Mouse (Mus musculus) liver, postnatal 0 days (tissue): ENCODE data around the gene Memo1. TPM values are rescaled to one million over a fixed set of nuclear protein-coding genes. Genes with fewer than 3 reads are reported as not detected.

Source experiments
- ATAC-seq: fragments of 200-750 bp; cut with Nextera tagmentation; 2 replicates; pipeline ENCODE4 v1.8.0; 2017; ENCODE audit warnings: mild to moderate bottlenecking, moderate library complexity
- DNase-seq: peaks from one replicate; pipeline ENCODE4 v3.0.0-alpha.2; 2016
- H3K27ac ChIP-seq: fragments of 300-500 bp; sonication (generic); 2 replicates; pipeline ENCODE4 v1.5.1; 2014; ENCODE audit warnings: antibody characterized with exemption, moderate library complexity, mild to moderate bottlenecking, low read depth
- H3K27me3 ChIP-seq: fragments of 300-500 bp; sonication (generic); 2 replicates; pipeline ENCODE4 v1.6.1; 2014; ENCODE audit warnings: low read length, control low read depth, mixed read lengths; ENCODE audit not compliant: insufficient read depth
- H3K36me3 ChIP-seq: fragments of 300-500 bp; sonication (generic); replicated peaks from 2 replicates; pipeline ENCODE4 v1.6.1; 2014; ENCODE audit warnings: mild to moderate bottlenecking, control low read depth, low read length, moderate library complexity, mixed read lengths; ENCODE audit not compliant: insufficient read depth
- H3K4me1 ChIP-seq: fragments of 300-500 bp; sonication (generic); 2 replicates; pipeline ENCODE4 v1.6.1; 2014; ENCODE audit warnings: antibody characterized with exemption, mild to moderate bottlenecking, control low read depth; ENCODE audit not compliant: insufficient read depth
- H3K4me2 ChIP-seq: fragments of 300-500 bp; sonication (generic); 2 replicates; pipeline ENCODE4 v1.6.1; 2014; ENCODE audit warnings: low read depth, mild to moderate bottlenecking, low read length, moderate library complexity, mixed read lengths
- H3K4me3 ChIP-seq: fragments of 300-500 bp; sonication (generic); 2 replicates; pipeline ENCODE4 v1.5.1; 2014; ENCODE audit warnings: low read depth, low read length
- H3K9ac ChIP-seq: fragments of 300-500 bp; sonication (generic); replicated peaks from 2 replicates; pipeline ENCODE4 v1.6.1; 2014; ENCODE audit warnings: mild to moderate bottlenecking, moderate library complexity
- H3K9me3 ChIP-seq: fragments of 300-500 bp; sonication (generic); 2 replicates; pipeline ENCODE4 v1.6.1; 2016; ENCODE audit warnings: mild to moderate bottlenecking, control low read depth, low read length, mixed read lengths
- CTCF ChIP-seq: sonication (generic); IDR thresholded peaks from 2 replicates; pipeline ENCODE4 v1.5.1; 2016; ENCODE audit warnings: antibody characterized with exemption, low read depth
- EP300 ChIP-seq: IDR thresholded peaks from 2 replicates; pipeline ENCODE4 v1.6.1; 2016; ENCODE audit warnings: antibody characterized with exemption, low read depth, mild to moderate bottlenecking
- WGBS: fragments of 180-500 bp; shearing (Covaris S2); extraction: QIAGEN DNeasy Blood & Tissue Kit; methylation state at CpG from one replicate; pipeline ENCODE4 v1.1.7; 2014; ENCODE audit not compliant: insufficient replicate concordance; 5-methylcytosine and 5-hydroxymethylcytosine counted together
- polyA plus RNA-seq: library from polyadenylated mRNA; unstranded; fragments of >200 nt; fragmentation: Nextera tagmentation; extraction: Ambion mirVana; gene quantifications from 2 replicates; pipeline ENCODE4 v1.2.1, GENCODE M21; 2015

Memo1 gene
- polyA plus RNA-seq, 1 experiment from 2014 or later: 67.9 TPM

DNA sequence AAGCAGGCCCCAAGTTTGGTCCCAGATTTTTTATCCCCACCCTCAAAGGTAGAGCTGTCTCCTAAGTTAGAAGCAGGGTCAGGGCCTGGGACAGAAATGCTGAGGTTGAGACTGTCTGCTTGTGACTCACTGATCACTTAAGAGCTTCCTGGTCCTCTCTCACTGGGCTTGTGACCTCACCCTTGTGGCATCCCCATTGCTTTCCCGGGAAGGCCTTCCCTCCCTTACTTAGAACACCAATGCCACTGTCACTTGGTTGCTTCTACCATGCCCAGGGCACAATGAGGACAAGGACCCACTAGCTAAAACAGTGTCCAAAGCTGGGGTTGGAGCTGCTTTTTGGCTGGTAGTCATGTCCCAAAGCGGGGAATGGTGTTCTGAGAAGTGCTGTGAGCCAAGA is 6.7 kb downstream of the Memo1 start:
- Histone ChIP-seq H3K27me3 (no peaks in the 10 kb centered on the region), H3K9me3 (no peaks in the 10 kb centered on the region), H3K9ac (no peak overlapping the region), H3K36me3 (peaks cover 12% of the 10 kb centered on the region), H3K4me2 (no peak overlapping the region), H3K4me3 (no peak overlapping the region), H3K4me1 (peaks cover 38% of the 10 kb centered on the region), H3K27ac (no peak overlapping the region)
- 95% methylated on average over 2 of the region's 2 CpGs for WGBS
- no peak for TF ChIP-seq CTCF
- TF ChIP-seq EP300: no peak
- DNase-seq (no peak), ATAC-seq (no peak)

DNA sequence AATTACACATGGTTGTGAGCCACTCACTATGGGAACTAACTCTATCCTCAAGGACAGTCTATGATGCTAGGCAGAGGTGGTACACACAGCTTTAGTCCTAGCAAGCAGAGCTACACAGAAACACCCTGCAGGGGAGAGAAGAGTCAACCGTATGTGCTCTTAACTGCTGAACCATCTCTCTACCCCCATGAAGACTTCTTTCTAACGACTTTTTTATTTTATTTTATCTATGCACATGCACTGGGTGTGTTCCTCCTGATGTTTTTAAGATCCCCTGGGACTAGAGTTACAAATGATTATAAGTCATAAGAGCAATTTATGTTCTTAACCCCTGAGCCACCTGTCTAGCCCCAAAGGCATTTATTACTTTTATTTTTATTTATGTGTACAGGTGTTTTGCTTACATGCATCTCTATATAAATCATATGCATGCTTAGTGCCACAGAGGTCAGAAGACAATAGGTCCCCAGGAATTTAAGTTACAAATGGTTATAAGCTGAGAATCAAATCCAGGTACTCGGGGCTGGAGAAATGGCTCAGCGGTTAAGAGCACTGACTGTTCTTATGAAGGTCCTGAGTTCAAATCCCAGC is 9.1 kb downstream of the Memo1 start:
- no peak overlapping the region for H3K4me3 ChIP-seq
- H3K4me2 ChIP-seq: 0 out of 2 replicates have a peak overlapping the region, but pooled peaks have one; percentile 4
- H3K9ac ChIP-seq: no peak overlapping the region
- 57% methylated on average over 4 of the region's 4 CpGs for whole genome bisulfite sequencing
- H3K27ac ChIP-seq: peak overlapping the region; percentile 25; the same call in 1 of the 2 replicates
- no peaks in the 10 kb centered on the region for H3K9me3 ChIP-seq
- no peaks in the 10 kb centered on the region for H3K27me3 ChIP-seq
- peaks cover 14% of the 10 kb centered on the region for H3K36me3 ChIP-seq
- ATAC-seq (0 out of 2 replicates have a peak, but pooled peaks have one; percentile 14), DNase-seq (no peak)
- TF ChIP-seq CTCF (no peak), EP300 (peak; percentile 80)
- H3K4me1 ChIP-seq: peaks cover 27% of the 10 kb centered on the region

DNA sequence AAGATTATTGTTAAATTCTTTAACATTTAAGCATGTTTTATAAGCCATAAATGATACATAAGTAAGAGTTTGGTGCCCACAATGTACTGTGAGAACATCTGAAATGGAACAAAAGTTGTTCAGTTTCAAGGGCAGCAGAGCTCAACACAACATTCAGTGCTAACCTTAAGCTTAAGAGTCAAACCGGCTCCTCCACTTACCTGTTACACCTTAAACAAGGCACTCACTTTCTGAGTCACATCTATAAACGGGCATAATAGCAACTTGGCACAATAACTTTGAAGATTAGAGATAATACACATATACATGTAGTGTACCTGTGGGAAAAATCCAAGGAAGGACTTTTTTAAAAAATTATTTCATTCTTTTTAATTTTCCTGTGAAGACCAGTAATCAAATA is 9.6 kb downstream of the Memo1 start:
- Histone ChIP-seq H3K36me3 (peaks cover 14% of the 10 kb centered on the region), H3K9me3 (no peaks in the 10 kb centered on the region), H3K4me3 (no peak overlapping the region), H3K27ac (peak overlapping the region; percentile 25; the same call in 1 of the 2 replicates), H3K4me1 (peaks cover 22% of the 10 kb centered on the region), H3K27me3 (no peaks in the 10 kb centered on the region), H3K4me2 (no peak overlapping the region), H3K9ac (no peak overlapping the region)
- ATAC-seq (no peak), DNase-seq (no peak)
- TF ChIP-seq CTCF (no peak), EP300 (no peak)
- 69% methylated on average over 2 of the region's 2 CpGs for WGBS

DNA sequence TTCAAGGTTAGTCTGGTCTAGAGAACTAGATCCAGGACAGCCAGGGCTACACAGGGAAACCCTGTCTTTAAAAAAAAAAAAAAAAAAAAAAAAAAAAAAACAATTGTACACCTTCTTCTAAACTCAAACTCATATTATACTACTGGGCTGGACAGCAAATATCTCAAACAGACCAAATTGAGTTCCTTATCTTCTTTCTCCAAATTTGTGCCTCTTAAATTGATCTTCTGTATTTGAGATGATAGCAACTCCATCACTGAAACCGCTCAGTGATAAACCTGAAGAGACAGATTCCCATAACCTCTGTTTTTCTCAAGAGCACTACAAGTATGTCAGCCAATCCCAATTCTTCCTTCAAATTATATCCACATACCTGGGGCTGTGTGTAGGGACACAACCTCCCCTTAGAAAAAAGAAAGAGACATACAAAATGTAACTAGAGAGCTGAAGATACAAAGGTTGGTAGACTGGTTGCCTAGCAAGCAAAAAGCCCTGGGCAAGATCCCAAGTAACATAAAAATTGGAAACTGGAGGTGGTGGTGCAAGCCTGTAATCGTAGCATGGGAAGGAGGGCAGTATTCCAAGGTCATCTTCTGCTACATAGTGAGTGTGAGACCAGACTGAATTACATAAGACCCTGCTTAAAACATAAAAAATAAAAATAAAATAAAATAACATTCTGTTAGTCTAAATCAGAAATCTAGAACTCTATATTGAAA is 10.8 kb downstream of the Memo1 start:
- peaks cover 14% of the 10 kb centered on the region for H3K36me3 ChIP-seq
- H3K27ac ChIP-seq: 0 out of 2 replicates have a peak overlapping the region, but pooled peaks have one; percentile 44
- H3K4me3 ChIP-seq: no peak overlapping the region
- H3K9ac ChIP-seq: no peak overlapping the region; the same call in 1 of the 2 replicates
- H3K9me3 ChIP-seq: no peaks in the 10 kb centered on the region
- peak; percentile 58 for ATAC-seq
- DNase-seq: no peak
- H3K4me2 ChIP-seq: peak overlapping the region; percentile 59
- H3K4me1 ChIP-seq: peaks cover 15% of the 10 kb centered on the region
- no peaks in the 10 kb centered on the region for H3K27me3 ChIP-seq
- WGBS: 40% methylated on average over 2 of the region's 2 CpGs
- TF ChIP-seq CTCF (no peak), EP300 (peak; percentile 52; the same call in 1 of the 2 replicates)

DNA sequence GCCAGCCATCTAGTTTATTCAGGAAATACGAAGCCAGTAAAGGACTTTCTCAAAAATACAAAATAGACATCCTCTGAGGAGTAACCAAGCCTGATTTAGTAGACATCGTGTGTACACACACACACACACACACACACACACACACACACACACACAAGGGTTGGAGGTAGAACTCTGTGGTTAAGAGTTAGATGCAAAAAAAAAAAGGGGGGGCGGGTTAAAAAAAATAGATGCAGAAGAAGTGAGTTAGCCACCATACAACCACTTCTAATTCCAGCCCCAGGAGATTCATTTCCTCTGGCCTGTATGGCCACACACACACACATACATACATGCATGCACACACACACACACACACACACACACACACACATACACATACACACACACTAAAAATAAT is 13.3 kb downstream of the Memo1 start:
- no peak for TF ChIP-seq CTCF
- no peak for TF ChIP-seq EP300

More for the DNA sequence above, 13.3 kb downstream of the Memo1 start:
- 85% methylated on average over 3 of the region's 3 CpGs for WGBS
- Histone ChIP-seq H3K27ac (no peak overlapping the region), H3K9me3 (no peaks in the 10 kb centered on the region), H3K4me3 (no peak overlapping the region), H3K4me1 (peaks cover 17% of the 10 kb centered on the region), H3K27me3 (no peaks in the 10 kb centered on the region), H3K4me2 (no peak overlapping the region), H3K36me3 (peaks cover 2% of the 10 kb centered on the region; the same call in 1 of the 2 replicates), H3K9ac (no peak overlapping the region)
- no peak for DNase-seq
- ATAC-seq: no peak
